Mouse (Mus musculus): ENCODE data around the gene Dlx6.

Dlx6 gene

DNA sequence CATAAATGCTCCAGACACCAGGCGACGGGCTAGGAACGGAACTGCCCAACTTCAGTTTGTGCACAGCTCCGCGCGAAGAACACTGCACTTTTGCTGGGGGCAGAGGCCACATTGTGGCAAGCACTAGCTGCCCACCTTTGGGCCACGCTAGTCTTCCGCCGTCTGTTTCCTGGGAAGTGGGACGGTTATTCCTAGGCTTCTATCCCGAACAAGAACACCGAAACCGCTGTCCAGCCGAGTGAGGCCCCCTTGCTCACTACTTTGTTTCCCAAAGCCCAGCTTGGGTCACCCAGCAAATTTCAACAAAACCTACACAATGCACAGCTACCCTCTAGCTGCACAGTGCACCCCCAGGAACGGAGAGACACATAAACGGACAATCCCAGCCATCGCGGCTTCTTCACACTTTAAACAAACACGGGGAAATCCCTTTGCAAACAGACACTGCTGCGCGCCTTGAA, 3.2 kb upstream of the Dlx6 start:
- DNase-seq (ENCODE audit: low spot score), result no peak

GRCm38 (mm10) chr6:6860411-6861085, 2.6 kb upstream of the Dlx6 start:
- DNase-seq (ENCODE audit: low spot score), result no peak

- DNase-seq (ENCODE audit: low spot score), result no peak
These were observed 1.9 kb upstream of the Dlx6 start for GRCm38 (mm10) chr6:6861086-6861797.

GRCm38 (mm10) chr6:6861798-6862428, 1.2 kb upstream of the Dlx6 start:
- DNase-seq (ENCODE audit: low spot score), result no peak

DNA sequence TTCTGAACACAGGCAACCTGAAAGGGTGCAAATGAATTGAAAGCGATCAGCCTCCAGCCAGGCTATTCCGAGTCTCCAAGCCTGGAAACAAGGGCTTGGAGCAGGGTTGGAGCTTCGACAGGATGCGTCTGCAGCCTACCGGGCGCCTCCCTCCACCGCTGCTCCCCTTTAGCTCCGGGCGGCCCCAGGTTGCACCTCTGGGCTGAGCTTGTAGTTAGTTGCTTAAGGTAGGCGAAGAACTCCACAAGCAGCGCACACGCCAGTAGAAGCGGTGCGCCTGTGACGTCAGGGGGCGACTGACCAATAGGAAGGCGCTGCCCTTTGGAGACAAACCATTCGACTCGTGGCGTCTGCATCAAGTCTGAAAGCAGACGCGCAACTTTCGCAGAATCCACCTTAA, 523 bp upstream of the Dlx6 start:
- no peak for DNase-seq (ENCODE audit: low spot score)

- DNase-seq (ENCODE audit: low spot score), result no peak
These were observed 821 bp downstream of the Dlx6 start for GRCm38 (mm10) chr6:6863955-6864354.

- no peak for DNase-seq (ENCODE audit: low spot score)
These were observed 1.6 kb downstream of the Dlx6 start for GRCm38 (mm10) chr6:6864441-6865440.

DNA sequence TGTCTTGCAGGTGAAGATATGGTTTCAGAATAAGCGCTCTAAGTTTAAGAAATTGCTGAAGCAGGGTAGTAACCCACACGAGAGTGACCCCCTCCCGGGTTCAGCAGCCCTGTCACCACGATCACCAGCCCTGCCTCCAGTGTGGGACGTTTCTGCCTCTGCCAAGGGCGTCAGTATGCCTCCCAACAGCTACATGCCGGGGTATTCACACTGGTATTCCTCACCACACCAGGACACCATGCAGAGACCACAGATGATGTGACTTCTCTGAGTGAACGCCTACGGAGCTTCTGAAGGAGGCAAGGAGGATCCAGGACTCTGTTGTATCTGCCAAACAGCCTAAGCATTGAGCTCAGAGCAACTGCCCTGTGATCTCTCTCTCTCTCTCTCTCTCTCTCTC, 3.9 kb downstream of the Dlx6 start:
- DNase-seq (ENCODE audit: low spot score), result no peak

GRCm38 (mm10) chr6:6869041-6869685, 6.0 kb downstream of the Dlx6 start:
- no peak for DNase-seq (ENCODE audit: low spot score)

DNA sequence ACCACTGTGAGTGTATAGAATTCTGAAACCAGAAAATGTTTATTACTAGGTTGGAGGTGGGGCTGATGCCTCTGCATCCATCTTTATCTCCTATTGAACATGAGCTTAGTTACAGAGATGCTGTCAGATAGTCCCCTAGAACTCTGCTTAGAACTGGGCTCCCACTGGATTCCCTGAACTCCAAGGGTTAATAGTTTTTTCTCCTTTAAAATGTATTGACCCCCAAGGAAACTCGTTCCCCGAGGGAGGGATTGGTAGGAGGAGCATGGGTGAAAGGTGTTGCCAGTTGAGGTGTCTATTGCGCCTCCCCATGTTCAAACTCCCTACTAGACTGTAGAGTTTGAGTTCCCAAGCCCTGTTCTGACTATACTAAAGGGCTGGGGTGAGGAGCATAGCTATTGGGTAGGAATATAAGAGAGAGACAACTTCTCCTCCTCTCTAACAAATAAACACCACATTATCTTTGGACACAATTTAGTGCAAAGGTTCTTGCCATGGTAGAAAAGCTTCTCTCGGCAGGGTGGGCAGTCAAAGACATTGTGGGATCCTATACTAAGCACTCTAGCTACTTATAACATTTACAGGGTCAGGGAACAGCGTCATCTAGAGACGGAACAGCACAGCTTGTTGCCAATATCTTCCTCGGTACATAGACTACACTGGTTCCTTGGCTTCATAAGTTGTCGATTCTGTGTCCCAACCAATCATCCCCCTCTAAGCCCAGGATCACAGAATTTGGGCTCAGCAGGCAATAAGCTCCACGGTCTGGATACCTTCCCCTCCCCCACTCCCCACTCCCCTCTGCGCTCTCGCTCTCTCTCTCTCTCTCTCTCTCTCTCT, 7.0 kb downstream of the Dlx6 start:
- no peak for DNase-seq (ENCODE audit: low spot score)

DNA sequence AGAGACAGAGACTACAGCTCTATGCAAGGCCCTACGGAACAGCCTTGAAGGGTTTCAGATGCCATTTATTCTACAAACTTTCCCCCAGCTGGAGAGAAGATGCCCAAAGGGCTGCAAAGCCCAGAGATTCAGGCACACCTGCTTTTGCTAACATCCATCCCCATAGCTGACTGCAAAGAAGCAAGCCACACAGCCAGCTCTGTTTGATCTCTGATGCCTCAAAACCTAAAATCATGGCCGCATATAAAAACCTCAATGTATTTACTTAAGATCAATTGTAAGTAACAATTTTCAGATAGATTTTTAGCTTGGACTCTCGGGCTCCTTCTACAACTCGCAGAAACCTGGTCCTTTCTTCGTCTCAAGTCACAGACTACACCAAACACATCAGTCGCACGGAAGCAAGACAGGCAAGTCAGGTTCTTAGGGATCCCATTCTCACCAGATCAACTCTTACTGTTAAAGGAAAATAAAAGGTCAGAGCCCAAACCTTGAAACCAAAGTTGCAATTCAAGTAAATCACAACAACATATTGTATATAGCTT, 7.8 kb downstream of the Dlx6 start:
- no peak for DNase-seq (ENCODE audit: low spot score)

GRCm38 (mm10) chr6:6871692-6872091, 8.6 kb downstream of the Dlx6 start:
- DNase-seq (ENCODE audit: low spot score), result no peak

GRCm38 (mm10) chr6:6872873-6873272, 9.7 kb downstream of the Dlx6 start:
- no peak for DNase-seq (ENCODE audit: low spot score)

DNA sequence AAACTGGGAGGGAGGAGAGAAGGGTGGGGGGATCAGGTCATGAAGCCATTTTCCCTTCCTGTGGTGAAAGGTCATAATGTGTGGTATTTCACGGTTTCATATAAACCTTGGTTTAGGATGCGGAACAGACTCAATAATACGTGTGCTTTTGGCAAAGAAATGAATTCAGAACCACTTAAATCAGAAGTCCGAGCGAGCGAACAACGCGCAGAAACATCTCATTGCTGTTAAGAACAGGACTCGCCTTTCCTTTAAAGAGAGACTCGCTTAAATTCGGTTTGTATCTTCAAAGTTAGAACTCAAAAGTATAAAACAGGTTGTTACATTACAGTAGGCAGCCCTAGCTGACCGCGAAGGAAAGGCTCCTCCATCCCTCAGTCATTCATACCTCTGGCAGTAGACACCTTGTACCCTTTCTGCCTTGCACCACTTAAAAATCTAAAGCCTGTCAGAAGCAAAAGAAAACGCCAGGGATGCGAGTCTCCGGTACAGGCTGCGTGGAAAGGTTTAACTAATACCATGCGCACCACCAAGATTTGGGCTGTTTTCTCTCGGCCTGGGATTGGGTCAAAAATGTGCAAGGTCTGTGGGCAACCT, 10.4 kb downstream of the Dlx6 start:
- no peak for DNase-seq (ENCODE audit: low spot score)

DNA sequence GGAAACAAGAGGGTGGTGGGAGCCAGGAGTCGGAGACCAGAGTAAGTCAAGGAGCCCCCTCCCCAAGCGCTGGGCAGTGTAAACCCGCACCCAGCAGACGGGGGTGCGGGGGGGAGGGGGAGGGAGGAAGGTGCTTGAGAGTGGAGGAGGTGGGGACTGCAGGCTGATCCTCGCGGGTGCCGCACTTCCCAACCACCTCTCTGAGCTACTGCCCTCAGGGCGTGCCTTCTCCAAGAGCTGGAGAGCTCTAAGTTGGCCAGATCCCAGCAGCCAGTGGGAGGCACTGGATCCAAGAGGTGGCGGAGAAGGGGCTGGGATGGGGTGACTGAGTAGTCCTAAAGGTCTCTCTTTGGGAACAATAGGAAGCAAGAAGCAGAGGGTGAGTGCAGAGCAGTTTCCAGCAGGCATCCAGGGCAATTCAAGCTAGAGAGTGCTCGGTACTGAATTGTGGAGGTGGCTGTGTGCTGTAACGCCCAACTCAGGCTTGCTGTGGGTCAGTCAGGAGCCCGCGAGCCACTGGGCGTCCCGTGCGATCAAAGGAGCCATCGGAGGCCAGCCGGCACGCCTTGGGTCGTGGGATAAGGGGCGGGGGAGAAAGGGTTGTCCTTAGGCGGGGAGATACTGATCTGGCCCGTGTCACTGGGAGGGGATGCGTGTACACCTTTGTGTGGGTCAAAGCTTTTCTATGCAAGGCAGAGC, 11.1 kb downstream of the Dlx6 start:
- DNase-seq (ENCODE audit: low spot score), result no peak

- no peak for DNase-seq (ENCODE audit: low spot score)
These were observed 12.0 kb downstream of the Dlx6 start for GRCm38 (mm10) chr6:6875136-6875535.

DNA sequence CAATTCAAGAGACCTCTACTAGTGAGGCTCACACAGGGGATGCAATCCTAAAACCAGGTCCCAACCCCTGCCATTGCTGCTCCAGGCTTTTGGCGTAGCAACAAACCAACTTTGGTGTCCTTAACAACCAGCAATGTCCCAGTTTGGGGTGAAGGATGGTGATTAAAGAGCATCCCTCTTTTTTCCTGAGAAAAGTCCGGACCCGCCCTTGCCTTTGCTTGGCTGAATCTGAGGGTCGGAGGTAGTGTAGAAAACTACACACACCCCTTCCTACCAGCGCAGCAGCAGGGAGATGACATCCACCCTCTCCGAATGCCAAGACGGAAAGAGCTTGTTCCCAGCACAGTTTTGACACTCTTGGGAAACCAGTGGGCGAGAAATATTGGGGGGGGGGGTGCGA, 12.5 kb downstream of the Dlx6 start:
- DNase-seq (ENCODE audit: low spot score), result no peak

DNA sequence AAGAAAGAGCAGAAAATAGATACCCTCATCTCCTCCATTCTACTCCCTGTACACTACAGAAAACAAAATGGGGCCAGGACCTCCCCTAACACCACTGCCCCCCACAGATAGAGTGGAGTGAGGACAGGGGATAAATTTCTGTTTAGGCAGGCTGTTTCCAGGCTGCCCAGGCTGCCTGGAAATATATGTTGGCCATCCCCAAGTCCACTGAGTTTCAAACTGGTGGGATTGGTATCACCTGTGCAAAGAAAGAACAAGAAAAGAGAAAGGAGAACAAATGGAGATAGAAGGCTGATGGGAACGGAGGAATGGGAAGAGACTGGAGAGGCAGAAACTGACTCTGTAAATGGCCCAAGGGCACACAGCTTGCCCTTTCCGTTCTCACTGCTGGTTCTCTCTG, 13.1 kb downstream of the Dlx6 start:
- DNase-seq (ENCODE audit: low spot score), result no peak

GRCm38 (mm10) chr6:6876731-6877130, 13.6 kb downstream of the Dlx6 start:
- no peak for DNase-seq (ENCODE audit: low spot score)

All from testis, postnatal 10 days (tissue).